Mouse (Mus musculus): Measurements from ENCODE around the gene Med25.
A peak's percentile ranks its signal among the peaks of the same experiment; 100 is the strongest.

DNA sequence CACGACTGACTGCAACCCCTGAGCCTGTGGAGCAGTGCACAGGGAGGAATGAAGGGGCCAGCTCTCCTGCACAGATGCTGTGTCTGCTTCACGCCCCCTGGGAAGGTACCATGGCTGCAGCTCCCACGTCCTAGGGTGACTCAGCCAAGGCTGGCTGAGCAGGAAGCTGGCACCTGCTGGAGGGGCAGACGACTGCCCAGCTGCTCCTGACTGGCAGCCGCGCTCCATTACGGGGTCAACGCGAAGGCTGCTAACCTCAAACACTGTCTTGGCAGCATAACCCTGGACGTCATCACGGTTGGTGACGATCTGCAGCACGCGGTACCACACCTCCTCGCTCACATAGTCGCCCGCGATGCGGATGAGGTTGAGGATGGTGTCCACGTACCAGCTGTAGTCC lies 12.9 kb upstream of the Med25 start:
- TF ChIP-seq CTCF (IDR thresholded peaks at IDR 0.05; ENCODE audit: borderline replicate concordance, insufficient read depth, low read length) (0 out of 2 replicates have a peak, but pooled peaks have one; percentile 1), POLR2A (IDR thresholded peaks at IDR 0.05; ENCODE audit: low read depth, low read length) (no peak)
